Comparison of ENCODE assay signal across 10 mouse cellular contexts in genomic region chr3:102012611-102013211, GRCm38 (mm10). TPM values are rescaled to one million over a fixed set of nuclear protein-coding genes. Genes with fewer than 3 reads are reported as not detected.
DNase-seq lines count a peak whose midpoint lies in the region; ATAC-seq and TF ChIP-seq lines count a peak whose summit lies in the region.
"Had no signal": no experiment of that assay in that cellular context is flagged by ENCODE, and none has a peak within 500 bp of the region (broad histone marks: within the 10 kb centered on the region; RNA-seq: fewer than 3 reads in every experiment).

No protein-coding gene starts in this region.

- peak overlapping the region; percentile 49 for H3K4me3 ChIP-seq in layer of hippocampus, adult 2 months
- peak overlapping the region; percentile 39 for H3K4me3 ChIP-seq in embryonic facial prominence, embryonic 14.5 days (ENCODE audit: low read depth, low read length)
- H3K4me3 ChIP-seq in midbrain, embryonic 16.5 days (ENCODE audit: low read depth, low read length): peak overlapping the region; percentile 48

- WGBS in embryonic facial prominence, embryonic 14.5 days: 2% methylated on average over 51 of the region's 53 CpGs
- WGBS in midbrain, embryonic 16.5 days: under 1% methylated on average over 52 of the region's 53 CpGs

- peaks cover 81% of the 10 kb centered on the region for H3K27me3 ChIP-seq in embryonic facial prominence, embryonic 14.5 days (replicated peaks; ENCODE audit: control insufficient read depth, insufficient read depth, low read length)
- H3K27me3 ChIP-seq in midbrain, embryonic 16.5 days (ENCODE audit: control insufficient read depth, insufficient read depth, low read depth, low read length): peaks cover 5% of the 10 kb centered on the region

- ATAC-seq in embryonic facial prominence, embryonic 14.5 days (ENCODE audit: low read depth): no peak
- ATAC-seq in midbrain, embryonic 16.5 days: peak; percentile 32; the same call in 1 of the 2 replicates
- ATAC-seq in erythroblast, adult 5-6 weeks (replicated peaks; ENCODE audit: low FRiP score, poor library complexity, severe bottlenecking): no peak

- TF ChIP-seq CTCF in layer of hippocampus, adult 2 months (conservative IDR thresholded peaks at IDR 0.05): no peak
- TF ChIP-seq CTCF in brain, embryonic 14.5 days (IDR thresholded peaks at IDR 0.05; ENCODE audit: borderline replicate concordance, extremely low read depth, insufficient read depth, insufficient read length): no peak

- no peak for DNase-seq in layer of hippocampus, adult 2 months (ENCODE audit: low spot score in 2 of 2)
- no peak for DNase-seq in layer of hippocampus, postnatal 14 days (ENCODE audit: low spot score in 2 of 2)
- DNase-seq in brain, embryonic 14.5 days (ENCODE audit: low read depth): peak; percentile 68
- no peak for DNase-seq in embryonic facial prominence, embryonic 14.5 days (ENCODE audit: low spot score)
- DNase-seq in kidney, postnatal 14 days: peak; percentile 8
- DNase-seq in spleen, postnatal 14 days (ENCODE audit: low spot score in 2 of 2): no peak

- peak overlapping the region; percentile 58 for H3K9ac ChIP-seq in embryonic facial prominence, embryonic 14.5 days (ENCODE audit: low read depth, low read length)
- peak overlapping the region; percentile 62 for H3K9ac ChIP-seq in midbrain, embryonic 16.5 days (ENCODE audit: low read depth, low read length)

- H3K4me1 ChIP-seq in embryonic facial prominence, embryonic 14.5 days (ENCODE audit: control insufficient read depth, insufficient read depth, low read length): peaks cover 18% of the 10 kb centered on the region
- peaks cover 4% of the 10 kb centered on the region; the same call in 1 of the 2 replicates for H3K4me1 ChIP-seq in midbrain, embryonic 16.5 days (ENCODE audit: control insufficient read depth, insufficient read depth, low read length)

- peak overlapping the region; percentile 63 for H3K4me2 ChIP-seq in embryonic facial prominence, embryonic 14.5 days (ENCODE audit: low read depth, low read length)
- H3K4me2 ChIP-seq in midbrain, embryonic 16.5 days (ENCODE audit: low read length): peak overlapping the region; percentile 78

- no peaks in the 10 kb centered on the region for H3K9me3 ChIP-seq in embryonic facial prominence, embryonic 14.5 days (ENCODE audit: control insufficient read depth, low read length)
- no peaks in the 10 kb centered on the region for H3K9me3 ChIP-seq in midbrain, embryonic 16.5 days (replicated peaks; ENCODE audit: control insufficient read depth, low read length, poor library complexity, severe bottlenecking)

- H3K27ac ChIP-seq in layer of hippocampus, adult 2 months: peak overlapping the region; percentile 54; the same call in 1 of the 2 replicates
- H3K27ac ChIP-seq in embryonic facial prominence, embryonic 14.5 days (replicated peaks; ENCODE audit: low read depth, low read length): no peak overlapping the region; the same call in 1 of the 2 replicates
- peak overlapping the region; percentile 93 for H3K27ac ChIP-seq in midbrain, embryonic 16.5 days (ENCODE audit: low read length)

- no peaks in the 10 kb centered on the region for H3K36me3 ChIP-seq in embryonic facial prominence, embryonic 14.5 days (ENCODE audit: control insufficient read depth, insufficient read depth, low read length)
- H3K36me3 ChIP-seq in midbrain, embryonic 16.5 days (ENCODE audit: control insufficient read depth, insufficient read depth, low read length): no peaks in the 10 kb centered on the region

- TF ChIP-seq POLR2A in brain, embryonic 14.5 days (IDR thresholded peaks at IDR 0.05; ENCODE audit: borderline replicate concordance, extremely low read depth, insufficient read depth, insufficient read length, poor library complexity, severe bottlenecking): no peak

RNA-seq across cellular contexts. Expression of gene Nhlh2, which starts 2.8 kb away (rescaled TPM):
- total RNA-seq in layer of hippocampus, adult 2 months (2021): 1 to 10 TPM; 1.3 to 1.8 TPM
- 1 to 10 TPM; 3.2 to 4.0 TPM for total RNA-seq in layer of hippocampus, postnatal 14 days (2021)
- polyA plus RNA-seq in brain, embryonic 14.5 days (2012; rRNA removed): 32.5 and 40.8 TPM in 2 replicates
- polyA plus RNA-seq in embryonic facial prominence, embryonic 14.5 days (2014; fragmentation: Nextera tagmentation; extraction: Ambion mirVana): 3.0 and 3.8 TPM in 2 replicates
- 27.2 and 49.6 TPM in 2 replicates for polyA plus RNA-seq in midbrain, embryonic 16.5 days (2015; fragmentation: Nextera tagmentation; extraction: Ambion mirVana)
- not detected in 2 replicates for total RNA-seq in erythroblast, adult 5-6 weeks (2015; ENCODE audit: low replicate concordance)
- not detected in 2 replicates for total RNA-seq in erythroblast, adult 5-6 weeks (2017; ENCODE audit: low replicate concordance)
- total RNA-seq: heart, postnatal 14 days had no signal
- polyA plus RNA-seq: spleen, adult 2 months had no signal

Comparison
In these comparisons a context has a peak if more than half of its experiments do, and no peak if none do; other contexts are left out.
1. DNase-seq: peak in brain, embryonic 14.5 days (single experiment) and kidney, postnatal 14 days (single experiment); none in layer of hippocampus, adult 2 months (0 of 2), layer of hippocampus, postnatal 14 days (0 of 2), embryonic facial prominence, embryonic 14.5 days (single experiment) and spleen, postnatal 14 days (0 of 2).
2. Peak in every context shown above with its lines, with median percentiles within 50 percentile points of each other: H3K4me3 ChIP-seq.